Mouse (Mus musculus): ENCODE measurements around the gene Tmem254c. TPM values are rescaled to one million over a fixed set of nuclear protein-coding genes. Genes with fewer than 3 reads are reported as not detected.
"Not testable (repeated sequence)": the region's sequence is repeated elsewhere in the genome, so short reads cannot be mapped to it uniquely, and the experiment has no call there.

Gene Tmem254c
- 15.1 and 18.4 TPM in 2 replicates for total RNA-seq (2017)

GRCm38 (mm10) chr14:26067325-26067633 is at the start of gene Tmem254c:
Tmem254c (minus strand) TSS chr14:26067355.
- peak; percentile 64 for ATAC-seq (ENCODE audit: extremely low read depth, insufficient number of reproducible peaks, low FRiP score, poor library complexity, severe bottlenecking)

GRCm38 (mm10) chr14:26097622-26098021 is 30.5 kb upstream of the Tmem254c start:
- ATAC-seq (ENCODE audit: extremely low read depth, insufficient number of reproducible peaks, low FRiP score, poor library complexity, severe bottlenecking), result not testable (repeated sequence)

- ATAC-seq (ENCODE audit: extremely low read depth, insufficient number of reproducible peaks, low FRiP score, poor library complexity, severe bottlenecking), result not testable (repeated sequence)
These were observed 14.8 kb upstream of the Tmem254c start, which contains the start of gene Cphx3 for GRCm38 (mm10) chr14:26081997-26082396. Cphx3 (plus strand) TSS chr14:26082297.

GRCm38 (mm10) chr14:26081216-26081615 is 14.1 kb upstream of the Tmem254c start, which contains the start of gene Cphx2:
Cphx2 (plus strand) TSS chr14:26081516.
- not testable (repeated sequence) for ATAC-seq (ENCODE audit: extremely low read depth, insufficient number of reproducible peaks, low FRiP score, poor library complexity, severe bottlenecking)

- ATAC-seq (ENCODE audit: extremely low read depth, insufficient number of reproducible peaks, low FRiP score, poor library complexity, severe bottlenecking), result not testable (repeated sequence)
These were observed 9.7 kb upstream of the Tmem254c start for GRCm38 (mm10) chr14:26076620-26077390.

GRCm38 (mm10) chr14:26066574-26067324 is 406 bp downstream of the Tmem254c start:
- ATAC-seq (ENCODE audit: extremely low read depth, insufficient number of reproducible peaks, low FRiP score, poor library complexity, severe bottlenecking), result peak; percentile 39

- ATAC-seq (ENCODE audit: extremely low read depth, insufficient number of reproducible peaks, low FRiP score, poor library complexity, severe bottlenecking), result not testable (repeated sequence)
These were observed 7.8 kb downstream of the Tmem254c start for GRCm38 (mm10) chr14:26059362-26059761.

GRCm38 (mm10) chr14:26058184-26058583 is 9.0 kb downstream of the Tmem254c start:
- ATAC-seq (ENCODE audit: extremely low read depth, insufficient number of reproducible peaks, low FRiP score, poor library complexity, severe bottlenecking), result 0 out of 2 replicates have a peak, but pooled peaks have one; percentile 3

- not testable (repeated sequence) for ATAC-seq (ENCODE audit: extremely low read depth, insufficient number of reproducible peaks, low FRiP score, poor library complexity, severe bottlenecking)
These were observed 18.4 kb downstream of the Tmem254c start for GRCm38 (mm10) chr14:26048767-26049166.

GRCm38 (mm10) chr14:26047026-26047425 is 20.1 kb downstream of the Tmem254c start:
- ATAC-seq (ENCODE audit: extremely low read depth, insufficient number of reproducible peaks, low FRiP score, poor library complexity, severe bottlenecking), result not testable (repeated sequence)

GRCm38 (mm10) chr14:26045007-26045406 is 22.1 kb downstream of the Tmem254c start:
- ATAC-seq (ENCODE audit: extremely low read depth, insufficient number of reproducible peaks, low FRiP score, poor library complexity, severe bottlenecking), result not testable (repeated sequence)

GRCm38 (mm10) chr14:26042611-26043010 is 24.5 kb downstream of the Tmem254c start, which contains the start of gene Gm9780:
Gm9780 (minus strand) TSS chr14:26042711.
- ATAC-seq (ENCODE audit: extremely low read depth, insufficient number of reproducible peaks, low FRiP score, poor library complexity, severe bottlenecking), result not testable (repeated sequence)

GRCm38 (mm10) chr14:26035439-26035838 is 31.7 kb downstream of the Tmem254c start:
- not testable (repeated sequence) for ATAC-seq (ENCODE audit: extremely low read depth, insufficient number of reproducible peaks, low FRiP score, poor library complexity, severe bottlenecking)

- not testable (repeated sequence) for ATAC-seq (ENCODE audit: extremely low read depth, insufficient number of reproducible peaks, low FRiP score, poor library complexity, severe bottlenecking)
These were observed 32.8 kb downstream of the Tmem254c start for GRCm38 (mm10) chr14:26034364-26034763.

- ATAC-seq (ENCODE audit: extremely low read depth, insufficient number of reproducible peaks, low FRiP score, poor library complexity, severe bottlenecking), result not testable (repeated sequence)
These were observed 41.5 kb downstream of the Tmem254c start for GRCm38 (mm10) chr14:26025653-26026052.

GRCm38 (mm10) chr14:26022831-26023230 is 44.3 kb downstream of the Tmem254c start:
- ATAC-seq (ENCODE audit: extremely low read depth, insufficient number of reproducible peaks, low FRiP score, poor library complexity, severe bottlenecking), result not testable (repeated sequence)

GRCm38 (mm10) chr14:26021555-26021954 is 45.6 kb downstream of the Tmem254c start:
- ATAC-seq (ENCODE audit: extremely low read depth, insufficient number of reproducible peaks, low FRiP score, poor library complexity, severe bottlenecking), result not testable (repeated sequence)

- not testable (repeated sequence) for ATAC-seq (ENCODE audit: extremely low read depth, insufficient number of reproducible peaks, low FRiP score, poor library complexity, severe bottlenecking)
These were observed 50.7 kb downstream of the Tmem254c start for GRCm38 (mm10) chr14:26016414-26016813.
